Mouse (Mus musculus) left cerebral cortex, adult 2 months (tissue): Measurements from ENCODE around the gene Mef2d. TPM values are rescaled to one million over a fixed set of nuclear protein-coding genes. Genes with fewer than 3 reads are reported as not detected.
"Not testable (repeated sequence)": the region's sequence is repeated elsewhere in the genome, so short reads cannot be mapped to it uniquely, and the experiment has no call there.

Experiments used
- DNase-seq, 2 experiments: peaks; one replicate each; pipeline ENCODE4 v3.0.0; 2021 to 2022; ENCODE audit warnings: low spot score in 2 of 2, mixed read lengths in 1 of 2; ENCODE audit errors: extremely low spot score in 1 of 2
- H3K27ac ChIP-seq: fragments of 200-600 bp; 2 replicates; pipeline ENCODE4 v1.8.1; 2022
- H3K4me3 ChIP-seq: fragments of 200-600 bp; 2 replicates; pipeline ENCODE4 v1.8.1; 2022
- CTCF ChIP-seq: fragments of 200-600 bp; IDR thresholded peaks from 2 replicates; pipeline ENCODE4 v1.8.1; 2022; ENCODE audit warnings: antibody characterized with exemption, mild to moderate bottlenecking, moderate library complexity
- intact Hi-C: fragments of 180-260 bp; cut with DNase I; formaldehyde crosslinking; loops from one replicate; pipeline ENCODE4 v1.15.1; 2025
- total RNA-seq, 2 experiments: library from RNA; stranded (reverse); gene quantifications; 2 replicates each; pipeline ENCODE4 v1.2.3; 2021

Mef2d gene
- total RNA-seq, 2 experiments from 2014 or later, result 223 to 225 TPM

GRCm38 (mm10) chr3:88174894-88175293, 32.7 kb downstream of the Mef2d start:
- intact Hi-C loops, result no loop called here
- no peak for TF ChIP-seq CTCF
- DNase-seq, result no peak
- H3K4me3 ChIP-seq, result no peak overlapping the region
- H3K27ac ChIP-seq, result no peak overlapping the region

GRCm38 (mm10) chr3:88177106-88177505, 34.9 kb downstream of the Mef2d start:
- intact Hi-C loops, result no loop called here

GRCm38 (mm10) chr3:88177562-88178345, 35.6 kb downstream of the Mef2d start:
- Histone ChIP-seq H3K4me3 (peak overlapping the region; percentile 69), H3K27ac (peak overlapping the region; percentile 99)
- no peak; the same call in 1 of the 2 replicates for TF ChIP-seq CTCF
- intact Hi-C loops, result no loop called here
- DNase-seq, result peak; percentile 98 to 99

More at GRCm38 (mm10) chr3:88177106-88177505, 34.9 kb downstream of the Mef2d start:
- peak overlapping the region; percentile 99 for H3K27ac ChIP-seq
- no peak for TF ChIP-seq CTCF
- H3K4me3 ChIP-seq, result peak overlapping the region; percentile 69
- no peak for DNase-seq

GRCm38 (mm10) chr3:88178346-88178733, 36.2 kb downstream of the Mef2d start:
- intact Hi-C loops, DNase-seq: not testable (repeated sequence)
- peak overlapping the region; percentile 69 for H3K4me3 ChIP-seq
- H3K27ac ChIP-seq, result peak overlapping the region; percentile 99

- TF ChIP-seq CTCF, result no peak
- no peak for DNase-seq
- no peak overlapping the region for H3K27ac ChIP-seq
- H3K4me3 ChIP-seq, result no peak overlapping the region
- intact Hi-C loops, result no loop called here
These were observed 36.8 kb downstream of the Mef2d start for GRCm38 (mm10) chr3:88178986-88179385.

- no peak for TF ChIP-seq CTCF
- Histone ChIP-seq H3K4me3 (no peak overlapping the region), H3K27ac (no peak overlapping the region)
- no peak for DNase-seq
- intact Hi-C loops, result no loop called here
These were observed 39.2 kb downstream of the Mef2d start for GRCm38 (mm10) chr3:88181374-88181773.

GRCm38 (mm10) chr3:88186424-88186823, 44.3 kb downstream of the Mef2d start:
- no peak overlapping the region for H3K4me3 ChIP-seq
- H3K27ac ChIP-seq, result no peak overlapping the region
- intact Hi-C loops, result no loop called here
- peak; percentile 43 for TF ChIP-seq CTCF
- no peak for DNase-seq

- Histone ChIP-seq H3K27ac (no peak overlapping the region), H3K4me3 (no peak overlapping the region)
- intact Hi-C loops, result loop anchor here (5.0 kb wide), 1 partner anchor 146 kb away; the partner anchor contains the start of genes Smg5 and Tmem79
- DNase-seq, result no peak
- TF ChIP-seq CTCF, result no peak; the same call in 1 of the 2 replicates
These were observed 49.0 kb downstream of the Mef2d start for GRCm38 (mm10) chr3:88191146-88191545.

GRCm38 (mm10) chr3:88191820-88192616, 49.8 kb downstream of the Mef2d start:
- intact Hi-C loops, result loop anchor here (1.0 to 5.0 kb wide), 2 partner anchors 50 to 145 kb away; partner anchors contain the start of genes Smg5 and Tmem79
- H3K27ac ChIP-seq, result no peak overlapping the region
- H3K4me3 ChIP-seq, result no peak overlapping the region
- TF ChIP-seq CTCF, result peak; percentile 89
- DNase-seq, result peak in 1 of 2 experiments; percentile 53

- TF ChIP-seq CTCF, result no peak
- intact Hi-C loops, result no loop called here
- no peak for DNase-seq
- Histone ChIP-seq H3K27ac (no peak overlapping the region), H3K4me3 (no peak overlapping the region)
These were observed 55.8 kb downstream of the Mef2d start for GRCm38 (mm10) chr3:88197741-88198504.

GRCm38 (mm10) chr3:88198505-88199020, 56.4 kb downstream of the Mef2d start:
- no peak for DNase-seq
- H3K27ac ChIP-seq, result no peak overlapping the region; the same call in 1 of the 2 replicates
- no peak for TF ChIP-seq CTCF
- H3K4me3 ChIP-seq, result no peak overlapping the region
- intact Hi-C loops, result no loop called here
